Mouse (Mus musculus): ENCODE measurements around the gene Insig2. TPM values are rescaled to one million over a fixed set of nuclear protein-coding genes. Genes with fewer than 3 reads are reported as not detected.

Insig2 gene
- polyA plus RNA-seq, 1 experiment from 2014 or later, result 9.3 TPM

DNA sequence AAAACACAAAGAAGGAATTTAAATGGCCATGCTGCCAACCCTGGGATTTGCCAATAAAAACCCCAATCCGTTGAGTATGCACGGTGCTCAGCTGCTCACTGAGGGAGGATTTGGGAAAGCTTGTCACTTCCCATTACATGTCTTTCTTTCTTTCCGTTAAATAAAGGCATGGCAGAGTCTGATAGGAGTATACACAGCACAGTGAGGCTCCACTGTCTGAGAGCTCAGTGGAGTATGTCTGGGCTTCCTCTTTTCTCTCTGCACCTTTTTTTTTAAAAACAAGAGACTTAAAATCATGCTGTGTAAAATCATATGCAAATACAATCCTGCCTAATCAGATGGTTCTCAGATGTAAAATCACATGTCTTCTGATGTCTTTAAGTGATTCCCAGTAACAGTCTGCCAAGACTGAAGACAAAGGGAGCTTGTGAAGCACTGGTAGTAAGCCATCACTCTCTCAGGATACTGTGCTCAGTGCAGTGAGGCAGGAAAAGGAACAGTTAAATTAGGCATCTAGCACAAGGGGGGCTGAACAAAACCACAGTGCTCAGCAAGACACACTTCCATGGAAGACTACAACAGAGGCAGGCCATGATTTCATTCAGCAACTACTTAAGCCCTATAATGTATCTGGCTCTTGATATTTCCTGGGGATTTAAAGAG, 17.5 kb downstream of the Insig2 start:
- Histone ChIP-seq H3K9me3 (replicated peaks) (no peaks in the 10 kb centered on the region), H3K4me1 (no peaks in the 10 kb centered on the region), H3K9ac (no peak overlapping the region), H3K4me3 (no peak overlapping the region), H3K36me3 (peaks cover 15% of the 10 kb centered on the region), H3K27ac (no peak overlapping the region), H3K27me3 (replicated peaks) (no peaks in the 10 kb centered on the region), H3K4me2 (no peak overlapping the region)
- 29% methylated on average over 3 of the region's 3 CpGs for WGBS (ENCODE audit: insufficient replicate concordance)
- no peak for ATAC-seq

DNA sequence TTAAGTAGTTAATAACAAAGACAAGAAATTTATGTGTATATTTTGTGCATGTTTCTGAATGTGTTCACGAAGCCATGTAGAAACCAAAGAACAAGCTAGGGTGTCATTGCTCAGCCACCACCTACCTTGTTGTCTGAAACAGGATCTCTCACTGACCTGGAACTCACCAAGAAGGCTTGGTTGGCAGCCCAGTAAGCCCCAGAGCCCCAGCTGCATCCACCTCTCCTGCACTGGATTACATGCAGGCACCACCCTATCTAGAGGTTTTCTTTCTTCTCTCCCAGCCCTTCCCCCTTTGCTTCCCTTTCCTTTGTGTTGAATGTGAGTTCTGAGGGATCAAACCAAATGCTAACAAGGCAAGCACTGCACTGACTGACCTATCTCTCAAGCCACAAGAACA, 19.2 kb downstream of the Insig2 start:
- Histone ChIP-seq H3K9ac (no peak overlapping the region), H3K36me3 (peaks cover 9% of the 10 kb centered on the region), H3K9me3 (replicated peaks) (no peaks in the 10 kb centered on the region), H3K4me3 (no peak overlapping the region), H3K4me2 (no peak overlapping the region), H3K27me3 (replicated peaks) (no peaks in the 10 kb centered on the region), H3K27ac (no peak overlapping the region), H3K4me1 (no peaks in the 10 kb centered on the region)
- no peak for ATAC-seq
- 77% methylated on average over 1 of the region's 1 CpGs for WGBS (ENCODE audit: insufficient replicate concordance)

DNA sequence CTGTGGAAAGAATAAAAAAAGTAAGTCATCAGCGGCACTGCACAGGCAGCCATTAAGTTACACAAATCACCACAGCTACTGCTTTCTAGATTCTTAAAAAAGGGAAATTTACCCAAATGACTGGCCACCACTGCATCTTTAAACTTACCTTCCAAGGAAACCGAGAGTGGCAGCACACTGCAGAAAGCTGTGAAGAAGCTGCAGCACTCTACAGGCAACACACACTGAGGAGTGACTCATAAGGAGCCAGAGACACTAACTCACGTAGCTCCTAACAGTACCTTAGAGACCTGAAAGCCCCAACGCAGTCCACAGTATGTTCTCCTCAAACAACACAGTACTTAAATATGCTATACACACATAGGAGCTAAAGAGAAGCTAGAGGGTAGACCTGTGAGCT, 20.1 kb downstream of the Insig2 start:
- no peak overlapping the region for H3K4me3 ChIP-seq
- H3K27ac ChIP-seq, result no peak overlapping the region
- H3K4me2 ChIP-seq, result no peak overlapping the region
- 74% methylated on average over 4 of the region's 4 CpGs for WGBS (ENCODE audit: insufficient replicate concordance)
- H3K27me3 ChIP-seq (replicated peaks), result no peaks in the 10 kb centered on the region
- H3K36me3 ChIP-seq, result peaks cover 9% of the 10 kb centered on the region
- H3K4me1 ChIP-seq, result no peaks in the 10 kb centered on the region
- H3K9ac ChIP-seq, result no peak overlapping the region
- no peaks in the 10 kb centered on the region for H3K9me3 ChIP-seq (replicated peaks)
- ATAC-seq, result no peak

DNA sequence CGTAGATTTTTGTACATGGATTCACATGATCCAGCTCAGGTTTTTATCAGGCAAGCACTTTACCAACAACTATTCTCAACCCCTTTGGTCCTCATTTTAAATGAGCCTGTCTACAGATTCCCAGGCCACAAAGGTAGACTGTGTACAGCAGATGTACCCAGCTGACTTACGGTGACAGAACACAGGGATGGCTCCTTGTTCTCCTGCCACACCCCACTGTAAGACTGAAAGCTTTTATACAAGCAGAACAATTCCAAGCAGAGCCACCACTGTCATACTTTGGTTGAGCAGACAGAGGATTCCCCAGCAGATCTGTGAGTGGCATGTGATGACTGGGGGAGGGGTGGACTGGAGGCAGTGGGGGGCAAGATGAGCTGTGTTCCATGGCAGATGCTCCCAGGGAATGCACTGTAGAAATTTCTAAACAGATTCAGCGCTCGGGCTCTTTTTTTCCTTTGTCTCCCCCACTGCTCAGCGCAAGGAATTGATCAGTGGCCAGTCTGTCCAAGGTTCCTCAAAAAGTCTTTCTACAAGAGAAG, 35.6 kb downstream of the Insig2 start:
- H3K9ac ChIP-seq, result no peak overlapping the region
- H3K4me1 ChIP-seq, result no peaks in the 10 kb centered on the region
- H3K9me3 ChIP-seq (replicated peaks), result no peaks in the 10 kb centered on the region
- H3K4me2 ChIP-seq, result no peak overlapping the region
- no peak for ATAC-seq
- H3K4me3 ChIP-seq, result no peak overlapping the region
- no peaks in the 10 kb centered on the region for H3K27me3 ChIP-seq (replicated peaks)
- no peaks in the 10 kb centered on the region for H3K36me3 ChIP-seq
- WGBS (ENCODE audit: insufficient replicate concordance), result 74% methylated on average over 5 of the region's 5 CpGs
- no peak overlapping the region for H3K27ac ChIP-seq

DNA sequence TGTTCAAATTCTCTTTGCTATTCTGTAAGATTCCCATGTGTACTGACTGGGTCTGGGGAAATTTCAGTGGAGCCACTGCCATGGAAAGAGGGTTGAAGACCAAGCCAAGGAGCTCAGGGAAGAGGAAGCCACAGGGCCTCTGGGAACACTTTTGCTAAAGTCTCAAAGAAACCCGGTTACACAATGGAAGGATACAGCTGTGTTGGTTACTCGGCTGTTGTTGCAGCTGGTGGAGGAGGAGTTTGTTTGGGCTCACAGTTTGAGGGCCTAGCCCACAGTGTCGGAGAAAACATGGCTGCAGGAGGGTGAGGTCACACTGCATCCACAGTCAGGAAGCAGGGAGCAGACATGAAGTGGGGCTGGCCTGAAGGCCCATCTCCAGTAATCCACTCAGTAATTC, 38.8 kb downstream of the Insig2 start:
- ATAC-seq, result no peak
- 52% methylated on average over 3 of the region's 3 CpGs for WGBS (ENCODE audit: insufficient replicate concordance)
- Histone ChIP-seq H3K36me3 (no peaks in the 10 kb centered on the region), H3K27ac (no peak overlapping the region), H3K27me3 (replicated peaks) (no peaks in the 10 kb centered on the region), H3K4me1 (no peaks in the 10 kb centered on the region), H3K9ac (no peak overlapping the region), H3K9me3 (replicated peaks) (no peaks in the 10 kb centered on the region), H3K4me3 (no peak overlapping the region), H3K4me2 (no peak overlapping the region)

DNA sequence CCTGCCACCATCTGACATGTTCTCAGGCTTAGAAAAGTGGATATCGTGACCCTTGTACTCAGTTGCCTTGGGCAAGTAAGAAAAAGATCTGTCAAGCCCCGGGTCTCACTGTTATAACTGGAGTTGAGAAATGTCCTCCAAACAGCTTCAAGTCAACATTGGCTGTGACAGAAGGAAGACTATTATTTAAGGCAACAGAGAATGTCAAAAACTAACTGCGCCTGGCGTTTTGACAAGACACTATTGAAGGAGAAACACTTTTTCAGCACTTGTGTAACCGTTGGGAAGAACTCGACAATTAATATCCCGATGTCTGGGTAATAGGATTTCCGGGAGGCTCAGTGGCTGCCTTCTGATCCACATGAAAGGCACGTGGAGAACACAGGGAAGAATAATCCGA, 41.5 kb downstream of the Insig2 start:
- no peaks in the 10 kb centered on the region for H3K4me1 ChIP-seq
- no peak overlapping the region for H3K4me3 ChIP-seq
- H3K27ac ChIP-seq, result no peak overlapping the region
- 70% methylated on average over 10 of the region's 10 CpGs for WGBS (ENCODE audit: insufficient replicate concordance)
- H3K27me3 ChIP-seq (replicated peaks), result no peaks in the 10 kb centered on the region
- no peak overlapping the region for H3K4me2 ChIP-seq
- H3K9ac ChIP-seq, result no peak overlapping the region
- no peaks in the 10 kb centered on the region for H3K9me3 ChIP-seq (replicated peaks)
- ATAC-seq, result no peak
- no peaks in the 10 kb centered on the region for H3K36me3 ChIP-seq

DNA sequence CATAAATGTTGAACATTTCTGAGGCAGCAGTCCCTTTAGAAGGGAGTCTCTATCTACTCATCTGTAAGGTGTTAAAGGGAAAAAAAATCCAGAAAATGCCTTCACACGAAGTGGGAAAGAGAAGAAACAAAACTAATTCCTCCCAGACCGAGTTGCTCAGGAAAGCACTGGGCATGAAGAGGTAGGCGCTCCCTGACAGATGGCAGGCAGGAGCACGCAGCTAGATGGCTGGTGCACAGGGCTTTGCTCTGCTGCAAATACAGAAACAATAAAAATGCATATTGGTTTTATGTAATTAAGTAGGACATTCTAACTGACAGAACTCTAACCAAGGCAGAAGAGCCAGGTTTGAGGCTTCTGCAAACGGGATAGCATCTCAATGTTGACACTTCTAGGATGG, 42.0 kb downstream of the Insig2 start:
- WGBS (ENCODE audit: insufficient replicate concordance), result 57% methylated on average over 5 of the region's 5 CpGs
- ATAC-seq, result no peak

DNA sequence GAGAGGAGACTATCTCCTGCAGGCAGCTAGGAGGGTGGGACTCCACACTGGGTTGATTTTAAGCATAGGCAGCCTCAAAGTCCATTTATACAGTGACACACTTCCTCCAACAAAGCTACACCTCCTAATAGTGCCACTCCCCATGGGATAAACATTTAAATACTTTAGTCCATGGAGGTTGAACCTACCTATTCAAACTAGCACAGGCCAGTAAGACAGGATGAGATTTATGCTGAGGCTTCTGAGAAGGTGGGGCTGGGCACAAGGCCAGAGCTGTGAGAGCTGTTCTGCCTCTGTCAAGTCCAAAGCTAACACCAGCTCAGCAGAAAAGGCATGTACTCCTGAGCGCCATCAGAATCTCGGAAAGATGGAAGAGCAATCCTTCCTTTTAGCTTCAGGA, 48.2 kb downstream of the Insig2 start:
- WGBS (ENCODE audit: insufficient replicate concordance), result 73% methylated on average over 2 of the region's 2 CpGs
- Histone ChIP-seq H3K4me2 (no peak overlapping the region), H3K9me3 (replicated peaks) (no peaks in the 10 kb centered on the region), H3K4me1 (no peaks in the 10 kb centered on the region), H3K36me3 (no peaks in the 10 kb centered on the region), H3K9ac (no peak overlapping the region), H3K27ac (no peak overlapping the region), H3K27me3 (replicated peaks) (no peaks in the 10 kb centered on the region), H3K4me3 (no peak overlapping the region)
- no peak for ATAC-seq

More for the DNA sequence above, 42.0 kb downstream of the Insig2 start:
- Histone ChIP-seq H3K4me2 (no peak overlapping the region), H3K4me3 (no peak overlapping the region), H3K4me1 (no peaks in the 10 kb centered on the region), H3K27ac (no peak overlapping the region), H3K27me3 (replicated peaks) (no peaks in the 10 kb centered on the region), H3K9ac (no peak overlapping the region), H3K36me3 (no peaks in the 10 kb centered on the region), H3K9me3 (replicated peaks) (no peaks in the 10 kb centered on the region)

DNA sequence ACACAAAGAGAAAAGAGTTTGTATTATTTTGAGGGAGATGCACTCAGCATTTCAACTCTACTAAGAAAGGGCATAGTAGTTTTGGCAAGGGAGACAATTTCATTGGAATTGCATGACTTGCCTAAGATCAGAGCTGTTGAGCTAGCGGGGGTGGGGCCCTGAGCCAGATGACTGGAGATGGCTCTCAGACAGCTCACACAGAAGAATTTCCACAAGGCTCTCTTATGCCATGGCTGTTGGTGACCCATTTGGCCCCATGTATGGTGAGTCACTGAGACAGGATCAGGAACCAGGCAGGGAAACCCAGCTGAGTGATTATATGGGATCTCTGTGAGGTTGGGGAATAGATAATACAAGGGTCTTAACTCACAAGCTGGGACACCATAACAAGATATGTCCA, 51.9 kb downstream of the Insig2 start:
- ATAC-seq, result no peak
- no peaks in the 10 kb centered on the region for H3K4me1 ChIP-seq
- WGBS (ENCODE audit: insufficient replicate concordance), result 69% methylated on average over 1 of the region's 1 CpGs

DNA sequence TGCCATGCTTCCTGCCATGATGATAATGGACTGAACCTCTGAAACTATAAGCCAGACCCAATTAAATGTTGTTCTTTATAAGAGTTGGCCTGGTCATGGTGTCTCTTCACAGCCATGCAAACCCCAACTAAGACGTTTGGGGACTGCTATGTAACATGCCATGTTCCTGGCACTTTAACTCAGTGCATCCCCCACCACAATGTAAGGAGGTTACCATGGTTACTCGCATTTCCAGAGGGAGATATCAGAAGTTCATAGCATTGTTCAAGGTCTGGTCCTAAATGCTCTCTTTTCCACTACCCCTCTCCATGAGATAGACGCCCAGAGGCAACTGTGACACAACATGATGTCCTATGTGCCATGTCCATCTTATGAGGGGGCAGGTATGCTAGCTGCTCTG, 54.0 kb downstream of the Insig2 start:
- H3K4me2 ChIP-seq, result no peak overlapping the region
- no peak for ATAC-seq
- H3K9ac ChIP-seq, result no peak overlapping the region
- no peaks in the 10 kb centered on the region for H3K36me3 ChIP-seq
- no peaks in the 10 kb centered on the region for H3K27me3 ChIP-seq (replicated peaks)
- H3K4me3 ChIP-seq, result no peak overlapping the region
- H3K9me3 ChIP-seq (replicated peaks), result no peaks in the 10 kb centered on the region
- no peaks in the 10 kb centered on the region for H3K4me1 ChIP-seq
- H3K27ac ChIP-seq, result no peak overlapping the region
- WGBS (ENCODE audit: insufficient replicate concordance), result 53% methylated on average over 3 of the region's 3 CpGs

More for the DNA sequence above, 51.9 kb downstream of the Insig2 start:
- H3K36me3 ChIP-seq, result no peaks in the 10 kb centered on the region
- no peak overlapping the region for H3K9ac ChIP-seq
- H3K4me2 ChIP-seq, result no peak overlapping the region
- H3K27ac ChIP-seq, result no peak overlapping the region
- H3K9me3 ChIP-seq (replicated peaks), result no peaks in the 10 kb centered on the region
- no peaks in the 10 kb centered on the region for H3K27me3 ChIP-seq (replicated peaks)
- H3K4me3 ChIP-seq, result no peak overlapping the region

DNA sequence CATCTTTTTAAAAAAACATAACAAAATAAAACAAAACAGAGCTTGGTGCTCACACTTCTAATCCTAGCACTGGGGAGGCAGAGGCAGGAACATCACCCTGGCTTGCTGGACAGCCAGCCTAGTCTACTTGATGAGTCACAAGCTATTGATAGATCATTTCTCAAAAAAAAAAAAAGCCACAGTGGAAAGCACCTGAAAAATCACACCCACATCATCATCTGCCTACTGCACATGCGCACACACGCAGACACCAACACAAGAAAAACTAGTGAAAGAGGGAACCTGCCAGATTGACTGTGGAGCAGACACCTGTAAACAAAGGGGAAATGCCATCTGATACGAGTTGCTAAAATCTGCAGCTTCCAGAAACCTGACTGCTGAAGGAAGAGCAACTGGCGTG, 54.9 kb downstream of the Insig2 start:
- Histone ChIP-seq H3K27me3 (replicated peaks) (no peaks in the 10 kb centered on the region), H3K36me3 (no peaks in the 10 kb centered on the region), H3K4me1 (no peaks in the 10 kb centered on the region), H3K4me3 (no peak overlapping the region), H3K4me2 (no peak overlapping the region), H3K9me3 (replicated peaks) (no peaks in the 10 kb centered on the region), H3K9ac (no peak overlapping the region), H3K27ac (no peak overlapping the region)
- ATAC-seq, result no peak
- 74% methylated on average over 4 of the region's 4 CpGs for WGBS (ENCODE audit: insufficient replicate concordance)

DNA sequence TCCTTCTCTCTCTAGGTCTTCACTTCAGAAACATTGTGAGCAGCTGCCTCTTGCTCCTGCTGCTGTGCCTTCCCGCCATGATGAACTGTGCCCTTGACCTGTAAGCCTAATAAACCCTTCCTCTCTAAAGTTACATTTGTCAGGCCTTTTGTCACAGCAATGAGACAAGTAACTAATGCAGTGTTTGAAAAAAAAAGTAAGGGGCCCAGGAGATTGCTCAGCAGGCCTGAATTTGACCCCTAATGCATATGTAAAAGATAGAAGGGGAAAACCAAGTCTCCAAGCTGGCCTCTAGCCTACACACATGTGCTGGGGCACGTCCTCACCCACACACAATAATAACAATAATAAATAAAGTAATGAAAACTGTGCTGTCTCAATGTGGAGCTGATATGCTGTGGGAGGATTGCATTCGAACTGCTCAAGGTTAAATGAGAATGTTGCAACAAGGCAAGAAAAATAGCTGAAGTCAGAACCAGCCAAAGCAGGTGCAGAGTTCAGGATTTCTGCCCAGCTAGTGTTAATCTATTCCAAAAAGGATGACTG, 56.4 kb downstream of the Insig2 start:
- Histone ChIP-seq H3K27me3 (replicated peaks) (no peaks in the 10 kb centered on the region), H3K4me1 (no peaks in the 10 kb centered on the region), H3K27ac (no peak overlapping the region), H3K9me3 (replicated peaks) (no peaks in the 10 kb centered on the region), H3K9ac (no peak overlapping the region), H3K36me3 (no peaks in the 10 kb centered on the region), H3K4me3 (no peak overlapping the region), H3K4me2 (no peak overlapping the region)
- WGBS (ENCODE audit: insufficient replicate concordance), result 43% methylated on average over 3 of the region's 3 CpGs
- no peak for ATAC-seq

Measured in liver, embryonic 12.5 days (tissue).